Mouse (Mus musculus): ENCODE data around the gene Rmdn2. TPM values are rescaled to one million over a fixed set of nuclear protein-coding genes. Genes with fewer than 3 reads are reported as not detected.

Gene Rmdn2
- polyA plus RNA-seq, 1 experiment from 2014 or later = 8.2 TPM

GRCm38 (mm10) chr17:79661387-79661786 lies 49.7 kb downstream of the Rmdn2 start:
- Histone ChIP-seq H3K27me3 (replicated peaks) (no peaks in the 10 kb centered on the region), H3K36me3 (no peaks in the 10 kb centered on the region), H3K4me1 (no peaks in the 10 kb centered on the region), H3K27ac (replicated peaks) (no peak overlapping the region), H3K9ac (replicated peaks) (no peak overlapping the region), H3K9me3 (replicated peaks) (no peaks in the 10 kb centered on the region), H3K4me3 (replicated peaks) (no peak overlapping the region), H3K4me2 (no peak overlapping the region)
- 46% methylated on average over 7 of the region's 7 CpGs for WGBS
- ATAC-seq (ENCODE audit: low FRiP score) = no peak

- H3K4me1 ChIP-seq = no peaks in the 10 kb centered on the region
- H3K9me3 ChIP-seq (replicated peaks) = no peaks in the 10 kb centered on the region
- H3K27ac ChIP-seq (replicated peaks) = no peak overlapping the region
- no peak overlapping the region for H3K9ac ChIP-seq (replicated peaks)
- no peak overlapping the region for H3K4me3 ChIP-seq (replicated peaks)
- H3K36me3 ChIP-seq = no peaks in the 10 kb centered on the region
- 83% methylated on average over 9 of the region's 9 CpGs for WGBS
- ATAC-seq (ENCODE audit: low FRiP score) = no peak
- no peak overlapping the region for H3K4me2 ChIP-seq
- no peaks in the 10 kb centered on the region for H3K27me3 ChIP-seq (replicated peaks)
These were observed 50.2 kb downstream of the Rmdn2 start for GRCm38 (mm10) chr17:79661848-79662247.

GRCm38 (mm10) chr17:79663393-79664105 lies 51.9 kb downstream of the Rmdn2 start:
- Histone ChIP-seq H3K4me3 (replicated peaks) (no peak overlapping the region), H3K36me3 (no peaks in the 10 kb centered on the region), H3K4me2 (no peak overlapping the region), H3K9ac (replicated peaks) (no peak overlapping the region), H3K27me3 (replicated peaks) (no peaks in the 10 kb centered on the region), H3K9me3 (replicated peaks) (no peaks in the 10 kb centered on the region), H3K4me1 (no peaks in the 10 kb centered on the region), H3K27ac (replicated peaks) (no peak overlapping the region)
- no peak; the same call in 1 of the 2 replicates for ATAC-seq (ENCODE audit: low FRiP score)
- 18% methylated on average over 3 of the region's 3 CpGs for WGBS

- Histone ChIP-seq H3K9me3 (replicated peaks) (no peaks in the 10 kb centered on the region), H3K36me3 (no peaks in the 10 kb centered on the region), H3K4me3 (replicated peaks) (no peak overlapping the region), H3K9ac (replicated peaks) (no peak overlapping the region), H3K27me3 (replicated peaks) (no peaks in the 10 kb centered on the region), H3K27ac (replicated peaks) (no peak overlapping the region), H3K4me2 (no peak overlapping the region), H3K4me1 (no peaks in the 10 kb centered on the region)
- 92% methylated on average over 2 of the region's 2 CpGs for WGBS
- ATAC-seq (ENCODE audit: low FRiP score) = no peak
These were observed 52.4 kb downstream of the Rmdn2 start for GRCm38 (mm10) chr17:79664106-79664417.

GRCm38 (mm10) chr17:79670837-79671236 lies 59.2 kb downstream of the Rmdn2 start:
- H3K4me1 ChIP-seq = no peaks in the 10 kb centered on the region
- no peak overlapping the region for H3K4me2 ChIP-seq
- H3K9me3 ChIP-seq (replicated peaks) = no peaks in the 10 kb centered on the region
- ATAC-seq (ENCODE audit: low FRiP score) = no peak
- no peak overlapping the region for H3K9ac ChIP-seq (replicated peaks)
- WGBS = 89% methylated on average over 2 of the region's 2 CpGs
- H3K36me3 ChIP-seq = no peaks in the 10 kb centered on the region
- H3K27me3 ChIP-seq (replicated peaks) = no peaks in the 10 kb centered on the region
- no peak overlapping the region for H3K4me3 ChIP-seq (replicated peaks)
- H3K27ac ChIP-seq (replicated peaks) = no peak overlapping the region

GRCm38 (mm10) chr17:79695106-79695505 lies 83.4 kb downstream of the Rmdn2 start:
- H3K4me1 ChIP-seq = no peaks in the 10 kb centered on the region
- H3K4me2 ChIP-seq = no peak overlapping the region
- ATAC-seq (ENCODE audit: low FRiP score) = no peak
- H3K36me3 ChIP-seq = no peaks in the 10 kb centered on the region
- no peak overlapping the region for H3K27ac ChIP-seq (replicated peaks)
- H3K27me3 ChIP-seq (replicated peaks) = no peaks in the 10 kb centered on the region
- no peaks in the 10 kb centered on the region for H3K9me3 ChIP-seq (replicated peaks)
- no peak overlapping the region for H3K4me3 ChIP-seq (replicated peaks)
- 86% methylated on average over 4 of the region's 4 CpGs for WGBS
- no peak overlapping the region for H3K9ac ChIP-seq (replicated peaks)

- ATAC-seq (ENCODE audit: low FRiP score) = no peak
These were observed 83.9 kb downstream of the Rmdn2 start for GRCm38 (mm10) chr17:79695541-79695940.

GRCm38 (mm10) chr17:79699197-79699596 lies 87.5 kb downstream of the Rmdn2 start:
- WGBS = 33% methylated on average over 1 of the region's 1 CpGs
- no peak for ATAC-seq (ENCODE audit: low FRiP score)
- no peaks in the 10 kb centered on the region for H3K36me3 ChIP-seq
- H3K27ac ChIP-seq (replicated peaks) = no peak overlapping the region
- no peaks in the 10 kb centered on the region for H3K4me1 ChIP-seq
- no peaks in the 10 kb centered on the region for H3K9me3 ChIP-seq (replicated peaks)
- no peak overlapping the region for H3K4me2 ChIP-seq
- H3K9ac ChIP-seq (replicated peaks) = no peak overlapping the region
- no peak overlapping the region for H3K4me3 ChIP-seq (replicated peaks)
- no peaks in the 10 kb centered on the region for H3K27me3 ChIP-seq (replicated peaks)

More at GRCm38 (mm10) chr17:79695541-79695940, 83.9 kb downstream of the Rmdn2 start:
- Histone ChIP-seq H3K4me2 (no peak overlapping the region), H3K36me3 (no peaks in the 10 kb centered on the region), H3K4me3 (replicated peaks) (no peak overlapping the region), H3K9ac (replicated peaks) (no peak overlapping the region), H3K27ac (replicated peaks) (no peak overlapping the region), H3K4me1 (no peaks in the 10 kb centered on the region), H3K9me3 (replicated peaks) (no peaks in the 10 kb centered on the region), H3K27me3 (replicated peaks) (no peaks in the 10 kb centered on the region)
- 87% methylated on average over 6 of the region's 6 CpGs for WGBS

- Histone ChIP-seq H3K9ac (replicated peaks) (no peak overlapping the region), H3K27me3 (replicated peaks) (no peaks in the 10 kb centered on the region; the same call in 1 of the 2 replicates), H3K4me2 (no peak overlapping the region), H3K4me3 (replicated peaks) (no peak overlapping the region), H3K4me1 (no peaks in the 10 kb centered on the region), H3K27ac (replicated peaks) (no peak overlapping the region), H3K36me3 (no peaks in the 10 kb centered on the region), H3K9me3 (replicated peaks) (no peaks in the 10 kb centered on the region)
- 86% methylated on average over 5 of the region's 5 CpGs for WGBS
- no peak for ATAC-seq (ENCODE audit: low FRiP score)
These were observed 89.2 kb downstream of the Rmdn2 start for GRCm38 (mm10) chr17:79700871-79701270.

GRCm38 (mm10) chr17:79705671-79706455 lies 94.2 kb downstream of the Rmdn2 start:
- Histone ChIP-seq H3K4me2 (no peak overlapping the region), H3K9me3 (replicated peaks) (no peaks in the 10 kb centered on the region), H3K4me3 (replicated peaks) (no peak overlapping the region), H3K9ac (replicated peaks) (no peak overlapping the region), H3K4me1 (no peaks in the 10 kb centered on the region), H3K36me3 (no peaks in the 10 kb centered on the region), H3K27me3 (replicated peaks) (peaks cover 9% of the 10 kb centered on the region), H3K27ac (replicated peaks) (no peak overlapping the region)
- no peak for ATAC-seq (ENCODE audit: low FRiP score)
- 80% methylated on average over 9 of the region's 9 CpGs for WGBS

- Histone ChIP-seq H3K4me2 (no peak overlapping the region), H3K9me3 (replicated peaks) (no peaks in the 10 kb centered on the region), H3K9ac (replicated peaks) (no peak overlapping the region), H3K36me3 (no peaks in the 10 kb centered on the region), H3K27me3 (replicated peaks) (peaks cover 29% of the 10 kb centered on the region), H3K4me3 (replicated peaks) (no peak overlapping the region), H3K4me1 (peaks cover 6% of the 10 kb centered on the region), H3K27ac (replicated peaks) (no peak overlapping the region)
- no peak for ATAC-seq (ENCODE audit: low FRiP score)
- WGBS = 19% methylated on average over 7 of the region's 7 CpGs
These were observed 96.5 kb downstream of the Rmdn2 start for GRCm38 (mm10) chr17:79708168-79708567.

GRCm38 (mm10) chr17:79709718-79710117 lies 98.1 kb downstream of the Rmdn2 start:
- Histone ChIP-seq H3K27ac (replicated peaks) (no peak overlapping the region), H3K4me3 (replicated peaks) (no peak overlapping the region), H3K4me1 (peaks cover 21% of the 10 kb centered on the region), H3K9ac (replicated peaks) (no peak overlapping the region), H3K36me3 (no peaks in the 10 kb centered on the region), H3K4me2 (no peak overlapping the region), H3K27me3 (replicated peaks) (peaks cover 44% of the 10 kb centered on the region), H3K9me3 (replicated peaks) (no peaks in the 10 kb centered on the region)
- ATAC-seq (ENCODE audit: low FRiP score) = no peak
- WGBS = 30% methylated on average over 1 of the region's 1 CpGs

Data from neural tube, embryonic 15.5 days (tissue).